Mouse (Mus musculus) kidney, embryonic 15.5 days (tissue): ENCODE measurements at regions not wholly inside any gene's neighbourhood (a gene's known extent, or its start where the extent isn't known, plus 50 kb on each side); places are given as distances from the start of the nearest gene placed in this dataset.

Source experiments
- ATAC-seq: fragments of 200-750 bp; cut with Nextera tagmentation; replicated peaks from 2 replicates; pipeline ENCODE4 v1.8.0; 2017; ENCODE audit warnings: moderate TSS enrichment; ENCODE audit not compliant: low FRiP score
- H3K27ac ChIP-seq: fragments of 300-500 bp; sonication (generic); 2 replicates; pipeline ENCODE4 v1.5.1; 2015; ENCODE audit warnings: mild to moderate bottlenecking, inconsistent platforms
- H3K27me3 ChIP-seq: fragments of 300-500 bp; sonication (generic); 2 replicates; pipeline ENCODE4 v1.6.1; 2015; ENCODE audit warnings: inconsistent platforms
- H3K36me3 ChIP-seq: fragments of 300-500 bp; sonication (generic); 2 replicates; pipeline ENCODE4 v1.6.1; 2015; ENCODE audit warnings: inconsistent platforms
- H3K4me1 ChIP-seq: fragments of 300-500 bp; sonication (generic); 2 replicates; pipeline ENCODE4 v1.6.1; 2015; ENCODE audit warnings: inconsistent platforms
- H3K4me2 ChIP-seq: fragments of 300-500 bp; sonication (generic); 2 replicates; pipeline ENCODE4 v1.6.1; 2015; ENCODE audit warnings: moderate library complexity, mild to moderate bottlenecking, inconsistent platforms
- H3K4me3 ChIP-seq: fragments of 300-500 bp; sonication (generic); replicated peaks from 2 replicates; pipeline ENCODE4 v1.5.1; 2015; ENCODE audit warnings: mild to moderate bottlenecking, inconsistent platforms
- H3K9ac ChIP-seq: fragments of 300-500 bp; sonication (generic); 2 replicates; pipeline ENCODE4 v1.6.1; 2015; ENCODE audit warnings: mild to moderate bottlenecking, inconsistent platforms
- H3K9me3 ChIP-seq: fragments of 300-500 bp; sonication (generic); replicated peaks from 2 replicates; pipeline ENCODE4 v1.6.1; 2016; ENCODE audit warnings: inconsistent platforms
- WGBS: fragments of 180-500 bp; shearing (Covaris S2); methylation state at CpG from one replicate; pipeline ENCODE4 v1.1.7; 2015; ENCODE audit warnings: mixed read lengths; 5-methylcytosine and 5-hydroxymethylcytosine counted together

DNA sequence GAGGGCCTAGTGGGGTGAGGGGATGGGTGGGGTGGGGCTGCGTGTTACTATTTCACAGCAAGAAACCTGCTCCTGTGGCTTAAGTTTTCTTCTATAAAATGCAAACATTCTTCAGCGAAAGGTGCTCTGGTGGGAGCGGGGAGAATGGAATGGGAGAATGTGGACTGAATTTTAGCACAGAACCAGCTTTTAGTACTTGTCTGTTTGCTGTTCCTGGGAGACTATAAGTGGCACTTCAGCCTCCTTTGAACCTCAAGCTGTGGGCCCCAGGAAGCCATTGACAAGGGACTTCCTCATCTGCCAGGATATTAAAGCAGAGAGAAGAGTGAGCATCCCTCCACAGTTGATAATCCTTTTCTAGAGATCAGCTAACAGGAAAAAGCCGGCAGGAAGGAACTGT, 580.2 kb downstream of the Zfp706 start:
- no peak overlapping the region for H3K4me3 ChIP-seq
- H3K9me3 ChIP-seq: no peaks in the 10 kb centered on the region
- H3K4me1 ChIP-seq: peaks cover 12% of the 10 kb centered on the region; the same call in 1 of the 2 replicates
- H3K36me3 ChIP-seq: no peaks in the 10 kb centered on the region
- no peak for ATAC-seq
- H3K4me2 ChIP-seq: no peak overlapping the region
- WGBS: 61% methylated on average over 4 of the region's 4 CpGs
- H3K27ac ChIP-seq: 0 out of 2 replicates have a peak overlapping the region, but pooled peaks have one; percentile 5
- no peak overlapping the region for H3K9ac ChIP-seq
- H3K27me3 ChIP-seq: no peaks in the 10 kb centered on the region

DNA sequence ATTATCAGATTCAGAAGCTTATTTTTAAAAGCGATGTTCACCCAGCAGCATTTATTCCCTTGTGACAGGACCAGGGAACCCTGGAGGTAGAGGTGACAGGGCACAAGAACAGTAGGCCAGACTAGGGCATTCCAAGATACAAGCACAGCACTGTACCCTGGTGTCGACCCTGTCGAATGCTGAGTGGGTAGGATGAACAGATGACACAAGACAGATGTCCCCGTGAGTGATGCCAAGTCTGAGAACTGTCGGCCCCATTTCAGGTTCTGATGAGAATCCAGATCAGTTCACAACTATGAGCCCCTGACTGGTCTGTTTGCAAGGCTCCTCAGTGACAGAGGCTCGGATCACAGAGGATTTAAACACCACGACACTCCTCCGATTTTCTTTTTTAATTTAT, 581.7 kb downstream of the Zfp706 start:
- WGBS: 77% methylated on average over 8 of the region's 8 CpGs
- H3K27me3 ChIP-seq: no peaks in the 10 kb centered on the region
- H3K9me3 ChIP-seq: no peaks in the 10 kb centered on the region
- no peaks in the 10 kb centered on the region for H3K36me3 ChIP-seq
- H3K9ac ChIP-seq: no peak overlapping the region
- no peak for ATAC-seq
- H3K4me3 ChIP-seq: no peak overlapping the region
- H3K27ac ChIP-seq: no peak overlapping the region
- H3K4me2 ChIP-seq: no peak overlapping the region
- peaks cover 12% of the 10 kb centered on the region; the same call in 1 of the 2 replicates for H3K4me1 ChIP-seq

DNA sequence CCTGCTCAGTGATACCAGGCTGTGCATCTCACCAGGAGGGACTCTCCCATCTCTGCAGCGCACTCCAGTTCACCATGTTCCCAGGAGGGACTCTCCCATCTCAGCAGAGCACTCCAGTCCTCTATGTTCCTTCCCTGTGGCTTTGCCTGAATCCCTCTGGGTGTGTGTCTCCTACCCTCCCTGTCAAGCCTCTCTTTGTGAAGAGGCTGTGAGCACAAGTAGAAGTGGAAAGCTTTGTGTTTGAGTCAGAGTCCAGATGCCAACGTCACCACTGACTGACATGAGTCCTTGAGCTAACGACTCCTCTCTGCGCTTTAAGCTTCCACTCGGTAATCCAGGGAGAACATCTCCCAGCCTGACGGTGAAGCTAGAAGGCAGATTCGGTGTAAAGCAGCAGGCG, 583.5 kb downstream of the Zfp706 start:
- Histone ChIP-seq H3K4me1 (peaks cover 12% of the 10 kb centered on the region; the same call in 1 of the 2 replicates), H3K4me3 (no peak overlapping the region)
- WGBS: 95% methylated on average over 8 of the region's 8 CpGs

DNA sequence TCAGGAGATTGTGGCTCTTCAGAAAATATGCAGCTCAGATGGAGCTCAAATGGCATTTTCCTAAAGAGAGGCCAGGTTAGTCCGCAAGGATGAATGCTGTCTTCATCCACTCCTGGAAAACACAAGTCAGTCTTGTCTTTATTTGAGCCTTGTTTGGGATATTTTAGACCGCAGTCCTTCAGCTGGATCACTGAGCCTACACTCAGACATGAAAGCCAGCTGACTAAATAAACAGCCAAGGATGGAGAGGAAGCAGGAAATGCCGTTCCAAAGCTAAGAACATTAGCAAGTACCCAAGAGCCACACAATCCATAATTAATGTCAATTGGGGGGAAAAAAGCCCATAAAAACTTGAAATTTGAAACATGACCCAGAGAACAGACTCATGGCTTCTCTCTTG, 584.8 kb downstream of the Zfp706 start:
- ATAC-seq: no peak
- Histone ChIP-seq H3K9ac (no peak overlapping the region), H3K4me1 (peaks cover 12% of the 10 kb centered on the region; the same call in 1 of the 2 replicates), H3K4me3 (no peak overlapping the region), H3K27ac (no peak overlapping the region), H3K36me3 (no peaks in the 10 kb centered on the region), H3K9me3 (no peaks in the 10 kb centered on the region), H3K4me2 (no peak overlapping the region), H3K27me3 (no peaks in the 10 kb centered on the region)
- WGBS: 37% methylated on average over 3 of the region's 3 CpGs

More for the DNA sequence above, 583.5 kb downstream of the Zfp706 start:
- Histone ChIP-seq H3K4me2 (no peak overlapping the region), H3K27me3 (no peaks in the 10 kb centered on the region), H3K9ac (no peak overlapping the region), H3K36me3 (no peaks in the 10 kb centered on the region), H3K9me3 (no peaks in the 10 kb centered on the region), H3K27ac (no peak overlapping the region)
- ATAC-seq: no peak

DNA sequence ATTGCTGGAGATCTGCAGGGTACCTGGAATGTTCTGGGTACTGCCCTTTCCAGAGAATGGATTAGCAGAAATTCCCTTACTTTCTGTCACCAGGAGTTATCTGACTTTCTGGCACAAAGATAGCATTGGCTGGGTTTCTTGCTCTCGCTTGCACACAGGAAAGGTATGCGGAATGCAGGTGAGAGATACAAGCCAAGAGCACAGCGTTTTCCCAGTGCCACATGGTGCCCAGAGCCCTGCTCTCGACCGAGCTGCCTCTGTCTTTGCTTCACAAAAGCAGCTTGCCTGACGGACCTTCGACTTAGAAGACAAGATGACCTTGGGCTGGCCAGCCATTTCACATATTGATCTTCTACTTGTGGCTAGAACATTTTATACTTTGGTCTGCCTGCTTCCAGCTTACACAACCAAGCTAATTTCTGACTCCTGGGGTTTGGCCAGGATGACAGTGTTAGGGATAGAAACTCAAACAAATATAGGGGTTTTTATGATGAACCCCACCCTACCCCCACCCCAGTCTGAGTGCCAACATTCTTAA, 587.6 kb downstream of the Zfp706 start:
- 82% methylated on average over 7 of the region's 7 CpGs for WGBS

DNA sequence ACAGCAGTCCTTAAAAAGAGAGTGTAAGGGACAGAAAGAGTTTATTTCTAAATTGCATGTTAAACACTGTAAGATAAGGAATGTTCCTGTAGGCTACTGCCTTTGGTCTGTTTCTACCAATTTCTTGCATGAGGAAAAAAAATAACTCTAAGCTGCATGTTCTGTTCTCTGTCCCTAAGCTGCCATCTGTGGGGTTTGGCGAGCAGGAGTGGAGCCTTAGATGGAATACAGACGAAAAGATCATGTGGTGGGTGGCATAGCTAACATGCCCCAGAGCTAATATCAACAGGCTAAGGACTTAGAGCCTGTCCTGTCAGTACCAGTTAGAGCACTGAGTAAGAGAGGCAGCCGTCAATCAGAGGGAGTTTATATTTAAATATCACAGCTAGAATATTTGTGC, 590.1 kb downstream of the Zfp706 start:
- no peak overlapping the region for H3K4me3 ChIP-seq
- H3K36me3 ChIP-seq: no peaks in the 10 kb centered on the region
- peaks cover 1% of the 10 kb centered on the region; the same call in 1 of the 2 replicates for H3K4me1 ChIP-seq
- no peak overlapping the region for H3K4me2 ChIP-seq
- H3K9ac ChIP-seq: no peak overlapping the region
- H3K9me3 ChIP-seq: no peaks in the 10 kb centered on the region
- 83% methylated on average over 3 of the region's 3 CpGs for WGBS
- no peak for ATAC-seq
- no peak overlapping the region for H3K27ac ChIP-seq
- H3K27me3 ChIP-seq: no peaks in the 10 kb centered on the region

More for the DNA sequence above, 587.6 kb downstream of the Zfp706 start:
- no peak overlapping the region for H3K4me3 ChIP-seq
- no peak overlapping the region for H3K4me2 ChIP-seq
- no peaks in the 10 kb centered on the region for H3K36me3 ChIP-seq
- no peak overlapping the region for H3K27ac ChIP-seq
- no peak for ATAC-seq
- no peaks in the 10 kb centered on the region for H3K27me3 ChIP-seq
- H3K9me3 ChIP-seq: no peaks in the 10 kb centered on the region
- peaks cover 12% of the 10 kb centered on the region; the same call in 1 of the 2 replicates for H3K4me1 ChIP-seq
- H3K9ac ChIP-seq: no peak overlapping the region

DNA sequence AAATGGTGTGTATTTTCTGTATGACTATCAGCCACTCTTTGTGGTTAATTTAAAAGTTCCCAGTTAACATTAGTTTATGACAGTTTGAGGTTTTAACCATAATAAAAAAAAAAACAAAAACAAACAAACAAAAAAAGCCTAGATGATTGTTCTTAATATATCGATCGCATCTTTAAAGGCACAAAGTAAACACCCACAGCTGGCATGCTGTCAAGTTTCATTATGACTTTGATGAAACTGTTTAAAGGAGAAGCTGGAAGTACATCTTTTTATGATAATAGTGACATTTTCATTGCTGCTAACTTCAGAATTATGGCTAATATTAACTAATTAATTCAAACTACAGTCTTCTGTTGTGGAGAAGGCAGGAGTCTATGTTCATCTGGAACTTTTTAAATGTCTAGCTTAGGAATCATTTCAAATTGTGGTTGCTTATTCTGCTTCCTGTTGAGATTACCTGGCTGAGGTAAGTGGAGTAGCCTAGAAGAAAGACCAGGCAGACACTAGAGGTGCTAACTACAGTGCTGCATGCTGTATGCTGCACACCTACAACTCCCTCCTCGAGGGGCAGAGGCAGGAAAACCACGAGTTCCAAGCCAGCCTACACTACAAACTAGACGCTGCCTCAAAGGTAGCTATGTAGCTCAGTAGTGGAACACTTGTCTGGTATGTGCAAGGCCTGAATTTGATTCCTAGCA, 591.9 kb downstream of the Zfp706 start:
- ATAC-seq: no peak
- Histone ChIP-seq H3K27ac (no peak overlapping the region), H3K9ac (no peak overlapping the region), H3K36me3 (no peaks in the 10 kb centered on the region), H3K4me2 (no peak overlapping the region), H3K4me1 (no peaks in the 10 kb centered on the region), H3K4me3 (no peak overlapping the region), H3K27me3 (no peaks in the 10 kb centered on the region), H3K9me3 (no peaks in the 10 kb centered on the region)
- 74% methylated on average over 5 of the region's 5 CpGs for WGBS

DNA sequence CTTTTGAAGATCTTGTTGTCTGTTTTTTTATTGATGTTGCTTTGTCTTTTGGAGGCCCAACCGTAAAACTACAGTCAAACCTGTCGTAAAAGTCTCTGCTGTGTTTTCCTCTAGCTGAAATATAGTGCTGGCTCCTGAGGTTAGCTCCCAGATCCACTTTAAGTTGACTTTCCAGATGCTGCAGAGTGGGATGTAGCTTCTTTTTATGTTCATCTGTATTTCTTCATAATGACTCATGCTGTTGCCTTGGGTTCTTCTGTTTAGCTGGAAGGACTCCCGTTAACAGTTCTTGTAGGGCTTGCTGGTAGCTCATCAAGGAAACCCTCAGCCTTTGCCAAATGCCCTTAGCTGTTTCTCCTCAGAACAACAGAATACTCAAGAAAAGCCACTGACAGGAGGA, 595.6 kb downstream of the Zfp706 start:
- no peak overlapping the region for H3K9ac ChIP-seq
- 39% methylated on average over 3 of the region's 3 CpGs for WGBS

DNA sequence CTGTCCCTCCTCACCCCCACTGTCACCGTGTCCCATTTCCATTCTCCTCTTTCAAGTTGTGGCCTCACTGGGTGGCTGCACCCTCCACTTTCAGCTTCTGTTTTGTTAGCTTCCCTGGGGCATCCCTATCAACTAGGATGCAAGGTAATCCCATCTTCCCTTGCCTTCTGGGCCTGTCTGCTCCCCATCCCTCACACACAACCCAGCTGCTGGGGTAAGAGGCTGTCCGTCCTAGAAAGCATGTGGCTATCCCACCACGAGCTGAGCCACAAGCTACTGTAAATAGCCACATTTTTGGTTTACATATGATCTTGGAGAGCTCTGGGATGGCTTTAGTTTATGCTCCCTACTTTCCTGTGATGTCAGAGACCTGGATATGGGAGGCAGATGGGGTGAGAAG, 602.1 kb downstream of the Zfp706 start:
- WGBS: 86% methylated on average over 3 of the region's 3 CpGs
- Histone ChIP-seq H3K4me2 (no peak overlapping the region), H3K27me3 (no peaks in the 10 kb centered on the region), H3K9ac (no peak overlapping the region), H3K27ac (no peak overlapping the region), H3K4me3 (no peak overlapping the region), H3K36me3 (no peaks in the 10 kb centered on the region), H3K9me3 (no peaks in the 10 kb centered on the region), H3K4me1 (peaks cover 2% of the 10 kb centered on the region; the same call in 1 of the 2 replicates)
- ATAC-seq: no peak

More for the DNA sequence above, 595.6 kb downstream of the Zfp706 start:
- Histone ChIP-seq H3K4me2 (no peak overlapping the region), H3K4me3 (no peak overlapping the region), H3K4me1 (no peaks in the 10 kb centered on the region), H3K36me3 (no peaks in the 10 kb centered on the region), H3K27ac (no peak overlapping the region), H3K27me3 (no peaks in the 10 kb centered on the region), H3K9me3 (no peaks in the 10 kb centered on the region)
- ATAC-seq: no peak

DNA sequence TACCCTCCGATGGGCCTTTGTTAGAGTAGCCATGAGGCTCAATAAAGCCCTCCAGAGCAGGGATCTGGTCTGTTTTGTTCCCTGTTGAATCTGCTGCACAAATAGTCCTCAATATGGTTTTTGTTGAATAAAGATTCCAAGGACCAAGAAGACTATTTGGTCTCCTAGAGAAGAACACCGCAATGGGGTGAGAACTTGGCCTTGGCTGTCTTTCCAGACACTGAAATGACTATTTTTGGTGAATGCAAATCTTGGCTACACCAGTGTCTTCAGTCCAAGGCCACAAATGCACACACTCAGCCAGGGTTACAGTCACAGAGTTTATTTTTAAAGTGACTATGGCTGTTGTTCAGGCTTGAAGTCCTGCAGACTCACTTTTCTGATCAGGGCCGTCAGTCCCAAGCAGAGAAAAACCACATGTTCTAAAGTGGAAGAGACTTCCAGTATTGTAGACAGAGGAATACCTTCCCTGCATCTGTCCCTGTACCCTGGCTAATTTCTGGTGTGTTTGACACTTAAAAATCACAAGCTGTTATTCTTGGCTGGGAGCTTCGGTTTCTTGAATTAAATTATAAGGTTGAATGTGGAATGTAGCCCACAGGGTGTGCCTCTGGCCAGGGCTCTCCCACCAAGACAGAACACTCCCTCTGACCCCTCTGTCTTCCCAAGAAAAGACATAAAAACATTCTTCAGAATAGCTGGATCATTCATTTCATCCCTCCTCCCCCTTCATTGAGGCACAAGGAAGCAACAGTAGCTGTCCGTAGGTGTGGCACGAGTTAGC, 604.0 kb downstream of the Zfp706 start:
- Histone ChIP-seq H3K4me1 (peaks cover 19% of the 10 kb centered on the region), H3K4me3 (no peak overlapping the region), H3K36me3 (no peaks in the 10 kb centered on the region), H3K9ac (no peak overlapping the region), H3K27me3 (no peaks in the 10 kb centered on the region), H3K4me2 (no peak overlapping the region), H3K27ac (peak overlapping the region; percentile 23; the same call in 1 of the 2 replicates), H3K9me3 (no peaks in the 10 kb centered on the region)
- WGBS: 59% methylated on average over 6 of the region's 6 CpGs
- ATAC-seq: peak; percentile 35; the same call in 1 of the 2 replicates

DNA sequence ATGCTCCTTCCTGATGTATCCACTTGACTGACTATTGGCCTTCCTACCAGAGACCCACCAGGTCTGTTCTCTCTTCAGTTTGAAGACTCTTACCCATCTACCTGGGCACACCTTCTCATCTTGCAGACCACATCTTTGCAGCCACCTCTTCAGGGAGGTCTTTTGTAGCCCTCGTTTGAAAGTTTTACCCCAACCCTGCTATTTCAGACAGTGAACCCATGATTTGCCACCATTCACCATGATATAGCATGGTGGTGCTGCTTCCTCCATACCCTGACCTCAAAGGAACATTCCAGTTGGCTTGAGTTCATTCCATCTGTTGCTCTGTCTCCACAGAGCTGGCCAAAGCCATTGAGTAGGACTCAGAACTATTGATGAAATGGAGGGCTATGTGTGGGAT, 605.5 kb downstream of the Zfp706 start:
- H3K4me2 ChIP-seq: no peak overlapping the region
- peaks cover 23% of the 10 kb centered on the region for H3K4me1 ChIP-seq
- H3K9me3 ChIP-seq: no peaks in the 10 kb centered on the region
- H3K4me3 ChIP-seq: no peak overlapping the region
- 78% methylated on average over 1 of the region's 1 CpGs for WGBS
- H3K9ac ChIP-seq: no peak overlapping the region
- no peak for ATAC-seq
- no peak overlapping the region for H3K27ac ChIP-seq
- no peaks in the 10 kb centered on the region for H3K36me3 ChIP-seq
- H3K27me3 ChIP-seq: no peaks in the 10 kb centered on the region

DNA sequence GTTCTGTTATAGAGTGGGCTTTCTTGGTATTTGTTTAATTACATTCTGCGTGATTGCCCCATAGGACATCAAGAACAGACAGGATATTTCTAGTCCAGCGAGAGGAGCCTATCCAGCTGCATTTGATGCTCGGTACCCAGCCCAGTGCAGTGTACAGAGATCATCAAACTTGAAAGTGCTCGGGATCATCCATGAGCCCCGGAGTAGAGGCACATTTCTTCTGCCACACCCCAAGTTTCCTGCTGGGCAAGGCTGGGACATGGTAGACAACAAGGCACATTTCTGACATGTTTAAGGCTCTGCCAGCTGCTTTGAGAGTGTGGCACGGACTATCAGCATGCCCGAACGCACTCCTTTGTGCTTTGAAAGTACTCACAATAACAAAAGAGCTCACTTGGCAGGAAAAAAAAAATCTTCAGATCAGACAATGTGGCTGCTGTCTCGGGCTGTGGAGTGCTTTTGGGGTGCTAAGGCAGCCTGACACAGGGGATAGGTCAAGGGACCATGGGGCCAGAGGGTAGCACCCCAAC, 607.2 kb downstream of the Zfp706 start:
- 0 out of 2 replicates have a peak overlapping the region, but pooled peaks have one; percentile 82 for H3K27ac ChIP-seq
- H3K27me3 ChIP-seq: no peaks in the 10 kb centered on the region
- H3K9ac ChIP-seq: no peak overlapping the region
- ATAC-seq: no peak
- H3K9me3 ChIP-seq: no peaks in the 10 kb centered on the region
- WGBS: 74% methylated on average over 9 of the region's 9 CpGs
- no peaks in the 10 kb centered on the region for H3K36me3 ChIP-seq
- no peak overlapping the region for H3K4me3 ChIP-seq
- peaks cover 23% of the 10 kb centered on the region for H3K4me1 ChIP-seq
- no peak overlapping the region for H3K4me2 ChIP-seq
